Mouse (Mus musculus) layer of hippocampus, adult 18-20 months (tissue): Measurements from ENCODE around the gene Uaca. TPM values are rescaled to one million over a fixed set of nuclear protein-coding genes. Genes with fewer than 3 reads are reported as not detected.
"Not testable (repeated sequence)": the region's sequence is repeated elsewhere in the genome, so short reads cannot be mapped to it uniquely, and the experiment has no call there.

ENCODE experiments used
- DNase-seq, 2 experiments: peaks; one replicate each; pipeline ENCODE4 v3.0.0; 2022; ENCODE audit warnings: low spot score in 2 of 2
- total RNA-seq, 2 experiments: library from RNA; stranded (reverse); gene quantifications; 2 replicates each; pipeline ENCODE4 v1.2.3; 2021

The Uaca gene
- total RNA-seq, 2 experiments from 2014 or later = 5.5 to 6.3 TPM

DNA sequence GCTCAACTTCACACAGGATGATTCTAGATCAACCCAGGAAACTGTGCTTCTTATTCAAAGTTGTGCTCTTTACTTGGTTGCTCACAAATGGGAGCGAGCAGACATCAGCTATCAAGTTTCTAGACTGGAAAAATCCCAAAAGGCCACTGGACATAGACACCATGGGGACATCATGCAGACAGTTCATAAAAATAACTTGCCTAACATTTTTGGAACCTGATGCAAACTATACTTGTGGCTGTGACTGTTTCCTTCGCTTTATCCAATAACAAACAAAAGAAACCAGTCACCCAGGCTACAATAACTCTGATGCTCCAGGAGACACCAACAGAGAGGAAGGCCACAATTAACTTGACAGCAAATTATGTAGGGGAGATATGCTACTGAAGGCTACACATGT is 4.1 kb upstream of the Uaca start:
- no peak for DNase-seq

- no peak for DNase-seq
These were observed 554 bp downstream of the Uaca start for GRCm38 (mm10) chr9:60794841-60795351.

DNA sequence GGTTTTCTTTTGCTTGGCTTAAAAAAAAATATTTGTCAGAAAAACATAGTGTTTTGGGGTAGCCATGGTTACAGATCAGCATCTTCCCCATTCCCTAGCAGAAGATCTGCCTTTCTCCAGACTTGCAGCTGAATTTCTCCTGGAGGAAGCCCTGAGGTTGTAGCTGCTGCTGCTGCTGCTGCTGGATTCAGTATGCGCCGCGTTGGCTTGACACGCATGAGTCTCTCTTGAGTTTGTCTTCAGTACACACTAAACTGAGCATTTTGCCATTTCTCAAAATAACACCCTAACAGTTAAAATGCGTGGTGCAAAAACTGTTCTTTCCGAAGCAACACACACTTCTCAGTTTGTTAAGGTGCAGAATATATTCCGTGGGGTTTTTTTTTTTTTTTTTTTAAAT is 1.7 kb downstream of the Uaca start:
- DNase-seq = no peak

DNA sequence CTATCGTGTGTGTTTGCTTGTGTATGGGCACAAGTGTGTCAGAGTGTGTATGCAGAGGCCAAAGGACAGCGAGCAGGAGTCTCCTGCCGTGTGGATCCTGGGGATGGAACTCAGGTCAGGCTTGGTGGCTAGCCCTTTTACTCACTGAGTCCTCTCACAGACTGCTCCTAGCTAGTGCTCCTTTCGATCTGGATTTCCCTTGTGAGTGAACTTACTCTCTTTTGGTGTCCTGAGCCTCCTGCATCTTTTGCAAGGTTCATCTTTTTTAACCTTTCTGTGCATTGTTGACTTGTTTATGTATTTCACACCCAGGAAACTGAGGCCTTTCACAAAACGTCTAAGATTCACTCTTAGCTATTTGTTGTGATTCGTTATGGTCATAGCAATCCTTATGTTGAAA is 2.8 kb downstream of the Uaca start:
- no peak for DNase-seq

- DNase-seq = no peak
These were observed 4.7 kb downstream of the Uaca start for GRCm38 (mm10) chr9:60799061-60799460.

DNA sequence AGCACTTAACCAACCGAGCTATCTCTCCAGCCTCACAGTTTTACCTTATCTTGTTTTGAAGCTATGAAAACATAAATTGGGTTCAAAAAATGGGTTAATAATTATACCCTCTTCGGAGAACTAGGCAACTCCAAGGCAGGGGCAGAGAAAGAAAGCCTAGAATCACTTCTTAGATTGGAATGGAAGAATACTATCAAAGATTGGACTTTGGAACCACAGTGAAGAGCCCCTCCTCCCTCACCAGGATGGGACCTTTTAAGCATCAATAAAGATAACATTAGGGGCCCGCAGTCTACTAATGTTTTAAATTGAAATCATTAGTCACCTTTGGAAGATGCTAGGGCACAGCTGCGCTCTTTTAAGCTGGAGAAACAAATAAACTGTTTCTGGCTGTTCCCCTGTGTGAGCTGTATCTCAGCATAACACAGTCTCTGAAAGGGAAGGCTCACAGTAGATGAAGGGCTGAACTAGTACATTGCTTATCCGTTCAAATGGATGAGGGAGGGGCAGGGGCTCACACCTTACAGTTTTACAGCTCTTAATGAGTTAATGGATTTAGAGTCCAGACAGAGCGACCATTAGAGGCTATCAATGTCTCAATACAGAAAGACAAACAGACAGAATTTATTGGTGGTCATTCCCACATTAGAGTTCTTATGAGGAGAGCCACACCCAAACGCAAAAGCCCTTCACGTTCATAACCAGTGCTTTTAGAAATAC is 6.5 kb downstream of the Uaca start:
- no peak for DNase-seq

- no peak for DNase-seq
These were observed 7.4 kb downstream of the Uaca start for GRCm38 (mm10) chr9:60801746-60802145.

- DNase-seq = no peak
These were observed 8.0 kb downstream of the Uaca start for GRCm38 (mm10) chr9:60802341-60802740.

GRCm38 (mm10) chr9:60806021-60806420 is 11.7 kb downstream of the Uaca start:
- DNase-seq = no peak

DNA sequence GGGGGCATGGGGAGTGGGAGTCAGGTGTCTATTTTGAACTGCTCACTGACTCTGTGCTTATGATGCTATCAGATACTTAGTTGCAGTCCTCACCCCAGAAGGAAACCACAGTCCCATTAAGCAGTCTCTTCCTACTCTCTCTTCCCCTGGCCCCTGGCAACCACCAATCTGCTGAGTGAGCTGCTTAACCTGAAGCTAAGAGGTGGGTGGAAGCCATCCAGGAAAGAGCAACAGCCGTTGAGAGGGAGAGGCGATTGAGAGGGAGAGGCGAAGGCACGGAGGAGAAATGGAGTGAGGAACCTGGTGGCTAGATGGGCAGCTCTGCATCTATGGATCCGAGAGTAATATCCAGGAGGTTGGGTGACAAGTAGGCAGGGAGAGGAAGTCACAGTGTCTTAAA is 13.7 kb downstream of the Uaca start:
- no peak for DNase-seq

DNA sequence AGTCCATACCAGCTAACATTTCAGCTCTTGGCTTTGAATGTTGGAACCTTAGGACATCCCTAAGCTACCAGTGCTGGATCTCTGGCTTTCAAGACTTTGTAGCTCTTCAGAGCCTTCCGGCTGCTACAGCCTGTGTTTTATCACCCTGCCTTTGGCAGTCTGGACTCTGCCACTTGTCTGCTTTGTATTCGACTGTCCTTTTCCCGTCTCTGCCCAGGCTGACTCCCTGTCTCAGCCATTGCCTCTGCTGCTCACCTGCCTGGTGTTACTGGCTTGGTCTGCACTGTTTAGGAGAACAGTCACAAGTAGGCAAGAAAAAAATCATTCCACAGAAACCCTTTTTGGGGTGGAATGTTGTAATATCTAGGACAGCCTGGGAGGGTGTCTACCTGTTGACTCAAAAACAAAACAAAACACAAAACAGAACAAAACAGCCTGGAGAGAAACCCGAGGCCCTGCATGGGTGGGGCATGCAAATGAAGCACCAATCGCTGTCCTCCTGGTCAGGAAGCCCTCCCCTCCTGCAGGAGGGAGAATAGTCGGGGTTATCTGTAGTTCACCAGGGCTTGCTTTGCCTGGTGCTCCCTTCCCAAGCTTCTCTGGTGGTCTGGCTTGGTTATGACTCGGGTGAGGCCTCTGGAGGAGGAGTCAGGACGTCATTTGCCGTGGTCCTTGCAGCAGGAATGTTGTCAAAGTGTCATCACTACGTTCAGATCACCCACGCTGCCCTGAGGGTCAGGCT is 19.0 kb downstream of the Uaca start:
- DNase-seq = no peak

DNA sequence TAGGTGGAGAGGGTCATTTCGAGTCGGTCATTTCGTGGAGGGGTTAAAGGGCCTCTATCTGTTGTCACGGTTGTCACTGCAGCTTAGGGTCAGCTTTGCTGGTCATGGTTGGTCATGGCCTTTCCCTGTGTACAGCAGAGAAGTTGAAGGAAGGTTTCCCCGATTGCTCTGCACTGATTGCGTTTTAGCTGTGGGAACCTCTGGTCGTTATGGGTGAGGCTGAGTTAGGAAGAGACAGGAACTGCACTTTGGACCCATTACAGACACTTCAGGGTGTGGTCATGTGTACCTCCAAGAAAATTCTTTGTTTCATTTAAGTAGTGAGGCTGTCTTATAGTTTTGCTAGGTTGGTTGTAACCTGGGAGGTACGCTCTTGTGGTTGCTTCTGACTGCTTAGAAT is 21.2 kb downstream of the Uaca start:
- DNase-seq = no peak

DNA sequence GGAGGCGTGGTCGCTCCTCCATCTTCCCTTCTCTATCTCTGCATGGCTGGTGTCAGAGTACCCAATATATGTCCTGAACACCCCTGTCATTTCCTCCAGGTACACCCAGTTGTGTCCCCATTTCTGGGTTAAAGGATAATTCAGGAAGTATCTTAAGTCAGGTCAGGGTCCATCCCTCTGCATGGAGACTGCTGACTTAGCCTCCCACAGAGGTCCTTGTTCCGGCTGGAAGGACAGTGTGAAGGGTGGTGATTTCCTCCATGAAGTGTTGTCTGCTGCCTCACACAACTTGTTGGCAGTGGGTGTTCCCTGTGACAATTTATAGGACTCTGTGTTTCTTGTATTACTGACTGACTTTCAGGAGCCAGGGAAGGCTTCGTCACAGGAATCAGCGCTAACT is 23.2 kb downstream of the Uaca start:
- no peak for DNase-seq

DNA sequence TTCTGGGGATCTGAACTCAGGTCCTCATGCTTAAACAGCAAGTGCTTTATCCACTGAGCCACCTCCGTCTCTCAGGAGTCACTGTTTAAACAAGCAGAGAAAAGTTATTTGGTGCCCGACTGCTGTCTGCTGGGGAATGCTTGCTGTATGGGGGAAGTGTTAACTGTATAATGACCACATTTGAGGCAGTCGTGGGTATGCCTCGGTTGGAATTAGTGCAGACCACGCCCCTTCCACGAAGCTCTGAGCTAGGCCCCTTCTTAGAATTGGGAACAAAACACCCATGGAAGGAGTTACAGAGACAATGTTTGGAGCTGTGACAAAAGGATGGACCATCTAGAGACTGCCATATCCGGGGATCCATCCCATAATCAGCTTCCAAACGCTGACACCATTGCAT is 24.2 kb downstream of the Uaca start:
- not testable (repeated sequence) for DNase-seq

GRCm38 (mm10) chr9:60819340-60819739 is 25.0 kb downstream of the Uaca start:
- peak in 1 of 2 experiments; percentile 39 for DNase-seq

DNA sequence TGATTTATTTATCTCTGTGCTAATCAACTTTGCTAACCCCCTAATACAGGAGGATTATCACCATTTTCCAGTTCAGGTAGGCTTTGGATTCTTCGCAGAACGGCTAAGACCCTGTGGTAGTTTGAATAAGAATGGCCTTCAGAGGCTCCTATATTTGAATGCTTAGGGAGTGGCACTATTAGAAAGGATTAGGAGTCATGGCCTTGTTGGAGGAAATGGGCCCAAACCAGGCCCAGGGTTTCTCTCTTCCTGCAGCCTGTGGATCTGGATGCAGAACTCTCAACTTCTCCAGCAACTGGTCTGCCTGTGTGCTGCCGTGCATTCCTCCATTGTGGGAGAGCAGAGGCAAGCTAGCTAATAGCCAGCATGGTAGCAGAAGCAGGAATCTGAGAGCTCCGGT is 27.2 kb downstream of the Uaca start:
- DNase-seq = no peak

GRCm38 (mm10) chr9:60822681-60823080 is 28.3 kb downstream of the Uaca start:
- no peak for DNase-seq

GRCm38 (mm10) chr9:60825506-60825905 is 31.2 kb downstream of the Uaca start:
- no peak for DNase-seq

GRCm38 (mm10) chr9:60826759-60827158 is 32.4 kb downstream of the Uaca start:
- DNase-seq = no peak

DNA sequence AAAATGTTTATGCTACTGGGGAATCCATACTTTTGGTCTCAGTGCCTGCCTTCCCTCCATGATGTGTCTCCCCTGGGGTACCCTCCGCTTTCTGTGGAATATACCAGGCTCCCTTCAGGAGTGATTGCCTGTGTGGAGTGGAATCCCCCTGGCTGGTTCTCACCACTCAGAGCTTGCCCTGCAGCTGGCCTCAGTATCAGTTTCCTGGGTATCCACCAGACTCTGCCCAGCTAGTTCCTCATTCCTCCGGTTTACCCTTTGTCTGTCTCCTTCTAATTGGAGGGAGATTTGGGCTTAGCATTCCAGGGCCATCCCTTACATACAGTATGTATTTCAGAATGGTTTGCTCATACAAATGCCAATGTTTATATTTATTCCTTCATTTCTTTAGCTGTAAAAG is 33.9 kb downstream of the Uaca start:
- no peak for DNase-seq

GRCm38 (mm10) chr9:60829610-60830009 is 35.3 kb downstream of the Uaca start:
- no peak for DNase-seq

- DNase-seq = no peak
These were observed 35.7 kb downstream of the Uaca start for GRCm38 (mm10) chr9:60830079-60830478.

- no peak for DNase-seq
These were observed 37.9 kb downstream of the Uaca start for GRCm38 (mm10) chr9:60832233-60832632.
